Mouse (Mus musculus): ENCODE results near the gene Gls2.

GRCm38 (mm10) chr10:128150941-128151340, 43.3 kb upstream of the Gls2 start:
- TF ChIP-seq CTCF (IDR thresholded peaks at IDR 0.05; ENCODE audit: control insufficient read depth, insufficient read depth, low read length) (no peak), POLR2A (IDR thresholded peaks at IDR 0.05; ENCODE audit: borderline replicate concordance, control insufficient read depth, low read depth, low read length) (no peak)

Measured in bone marrow, adult 2 months (tissue).